Mouse (Mus musculus) thymus, postnatal 4 days (tissue): ENCODE measurements around the gene Pde6c.

Experiments
- DNase-seq: peaks from one replicate; pipeline ENCODE4 v3.0.0; 2021

Pde6c gene

GRCm38 (mm10) chr19:38143540-38144271, 11.1 kb downstream of the Pde6c start:
- DNase-seq, result no peak

- DNase-seq, result no peak
Observed at GRCm38 (mm10) chr19:38156243-38156642, 23.7 kb downstream of the Pde6c start.

- DNase-seq, result no peak
Observed at GRCm38 (mm10) chr19:38161648-38162354, 29.2 kb downstream of the Pde6c start.

- DNase-seq, result no peak
Observed at GRCm38 (mm10) chr19:38164633-38165032, 32.1 kb downstream of the Pde6c start.

GRCm38 (mm10) chr19:38179675-38180074, 47.1 kb downstream of the Pde6c start:
- no peak for DNase-seq

- DNase-seq, result no peak
Observed at GRCm38 (mm10) chr19:38186631-38187344, 54.2 kb downstream of the Pde6c start.

- DNase-seq, result no peak
Observed at GRCm38 (mm10) chr19:38187345-38187680, 54.7 kb downstream of the Pde6c start.

GRCm38 (mm10) chr19:38190606-38191005, 58.0 kb downstream of the Pde6c start:
- DNase-seq, result no peak

- DNase-seq, result no peak
Observed at GRCm38 (mm10) chr19:38191446-38191845, 58.9 kb downstream of the Pde6c start.

- DNase-seq, result no peak
Observed at GRCm38 (mm10) chr19:38195245-38195644, 62.7 kb downstream of the Pde6c start.

- DNase-seq, result no peak
Observed at GRCm38 (mm10) chr19:38198731-38199130, 66.2 kb downstream of the Pde6c start.

- DNase-seq, result no peak
Observed at GRCm38 (mm10) chr19:38206669-38207068, 74.1 kb downstream of the Pde6c start.

GRCm38 (mm10) chr19:38217696-38218095, 85.1 kb downstream of the Pde6c start:
- DNase-seq, result no peak

GRCm38 (mm10) chr19:38223356-38223904, 90.8 kb downstream of the Pde6c start:
- no peak for DNase-seq

GRCm38 (mm10) chr19:38223905-38224684, 91.5 kb downstream of the Pde6c start, which contains the start of gene Fra10ac1:
Gene Fra10ac1 (minus strand): TSS chr19:38224156.
- peak; percentile 91 for DNase-seq

- DNase-seq, result no peak
Observed at GRCm38 (mm10) chr19:38224685-38225060, 92.1 kb downstream of the Pde6c start.

GRCm38 (mm10) chr19:38228699-38229098, 96.1 kb downstream of the Pde6c start:
- DNase-seq, result peak; percentile 56

GRCm38 (mm10) chr19:38232087-38232486, 99.5 kb downstream of the Pde6c start:
- DNase-seq, result no peak

GRCm38 (mm10) chr19:38232516-38232915, 99.9 kb downstream of the Pde6c start:
- no peak for DNase-seq
